Mouse (Mus musculus): ENCODE measurements around the gene Zfhx3.

DNA sequence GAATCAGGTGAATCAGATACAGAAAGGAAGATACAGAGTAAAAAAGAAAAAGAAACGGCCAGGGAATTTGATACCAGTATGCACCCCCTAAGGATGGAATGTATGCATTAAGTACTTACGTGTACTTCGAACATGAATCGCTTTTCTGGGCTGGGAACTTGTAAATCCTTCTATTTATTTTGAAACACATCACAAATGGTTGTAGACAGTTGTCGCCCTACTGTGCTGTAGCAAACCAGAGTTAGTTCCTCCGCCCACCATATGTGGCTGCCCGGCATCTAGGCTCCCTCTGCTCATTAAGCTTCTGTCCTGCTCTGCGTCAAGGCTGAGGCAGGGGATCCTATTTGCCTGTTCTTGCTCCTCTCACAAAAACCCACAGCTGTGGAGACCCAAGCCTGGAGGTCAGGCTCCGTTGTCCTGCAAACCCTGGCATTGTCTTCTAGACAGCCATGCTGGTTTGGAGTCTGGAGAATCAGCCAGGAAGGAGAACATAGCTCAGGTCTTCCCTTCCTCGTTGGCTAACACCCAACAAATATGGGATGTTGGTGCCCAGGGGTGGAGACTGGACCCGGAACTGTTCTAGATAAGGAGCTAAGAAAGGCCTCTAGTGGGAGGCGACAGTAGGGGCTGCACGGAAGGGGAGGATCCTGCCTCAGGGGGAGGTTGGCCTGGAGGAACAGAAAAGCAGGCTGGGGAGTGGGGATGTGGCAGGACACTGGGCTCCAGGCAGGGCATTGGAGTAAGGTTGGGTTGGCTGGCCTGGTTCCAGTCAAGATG lies 925.2 kb downstream of the Zfhx3 start:
- TF ChIP-seq CTCF (IDR thresholded peaks at IDR 0.05) (no peak), EP300 (IDR thresholded peaks at IDR 0.05) (0 out of 2 replicates have a peak, but pooled peaks have one; percentile 26)
